Comparison of ENCODE assay signal across 8 mouse cellular contexts in genomic region chr8:125759022-125759421, GRCm38 (mm10). TPM values are rescaled to one million over a fixed set of nuclear protein-coding genes. Genes with fewer than 3 reads are reported as not detected.
DNase-seq lines count a peak whose midpoint lies in the region; ATAC-seq and TF ChIP-seq lines count a peak whose summit lies in the region.

No protein-coding gene starts in this region.

- H3K36me3 ChIP-seq in midbrain, postnatal 0 days (ENCODE audit: insufficient read depth, low read length) = peaks cover 8% of the 10 kb centered on the region; the same call in 1 of the 2 replicates
- H3K36me3 ChIP-seq in midbrain, embryonic 13.5 days = peaks cover 18% of the 10 kb centered on the region
- peaks cover 4% of the 10 kb centered on the region; the same call in 1 of the 2 replicates for H3K36me3 ChIP-seq in forebrain, embryonic 15.5 days

- DNase-seq in gastrocnemius, postnatal 14 days = peak; percentile 18
- DNase-seq in gastrocnemius, postnatal 4 days (ENCODE audit: low spot score in 2 of 2) = no peak
- no peak for DNase-seq in midbrain, postnatal 0 days (ENCODE audit: low spot score)
- no peak for DNase-seq in urinary bladder, postnatal 36 days (ENCODE audit: low spot score in 2 of 2)

- H3K4me2 ChIP-seq in midbrain, postnatal 0 days (ENCODE audit: low read depth, low read length, poor library complexity, severe bottlenecking) = no peak overlapping the region
- no peak overlapping the region for H3K4me2 ChIP-seq in midbrain, embryonic 13.5 days (replicated peaks)
- H3K4me2 ChIP-seq in forebrain, embryonic 15.5 days (replicated peaks) = no peak overlapping the region

- H3K9ac ChIP-seq in midbrain, postnatal 0 days (replicated peaks; ENCODE audit: low read length, poor library complexity, severe bottlenecking) = no peak overlapping the region
- no peak overlapping the region for H3K9ac ChIP-seq in midbrain, embryonic 13.5 days (replicated peaks)
- no peak overlapping the region for H3K9ac ChIP-seq in forebrain, embryonic 15.5 days (replicated peaks)

- H3K27ac ChIP-seq in midbrain, postnatal 0 days (ENCODE audit: low read depth, low read length) = no peak overlapping the region
- no peak overlapping the region for H3K27ac ChIP-seq in midbrain, embryonic 13.5 days
- H3K27ac ChIP-seq in embryonic fibroblast, embryonic 13.5 days (ENCODE audit: insufficient read depth, low read length) = no peak overlapping the region
- no peak overlapping the region for H3K27ac ChIP-seq in forebrain, embryonic 15.5 days (replicated peaks)

- no peak for TF ChIP-seq POLR2A in embryonic fibroblast, embryonic 13.5 days (IDR thresholded peaks at IDR 0.05; ENCODE audit: low read depth, low read length)

- H3K27me3 ChIP-seq in midbrain, postnatal 0 days (ENCODE audit: insufficient read depth, low read length) = no peaks in the 10 kb centered on the region
- no peaks in the 10 kb centered on the region for H3K27me3 ChIP-seq in midbrain, embryonic 13.5 days
- no peaks in the 10 kb centered on the region for H3K27me3 ChIP-seq in forebrain, embryonic 15.5 days

- peak; percentile 54 for TF ChIP-seq CTCF in midbrain, postnatal 0 days (IDR thresholded peaks at IDR 0.05)
- TF ChIP-seq CTCF in embryonic fibroblast, embryonic 13.5 days (IDR thresholded peaks at IDR 0.05; ENCODE audit: borderline replicate concordance, insufficient read depth, low read length) = peak; percentile 36; the same call in 1 of the 2 replicates

- 53% methylated on average over 10 of the region's 10 CpGs for WGBS in midbrain, postnatal 0 days
- WGBS in midbrain, embryonic 13.5 days = 46% methylated on average over 10 of the region's 10 CpGs
- 56% methylated on average over 10 of the region's 10 CpGs for WGBS in forebrain, embryonic 15.5 days

- H3K4me1 ChIP-seq in midbrain, postnatal 0 days (ENCODE audit: insufficient read depth, low read length) = no peaks in the 10 kb centered on the region
- peaks cover 7% of the 10 kb centered on the region; the same call in 1 of the 2 replicates for H3K4me1 ChIP-seq in midbrain, embryonic 13.5 days (replicated peaks)
- no peaks in the 10 kb centered on the region for H3K4me1 ChIP-seq in embryonic fibroblast, embryonic 13.5 days (ENCODE audit: control insufficient read depth, insufficient read depth, low read length)
- peaks cover 21% of the 10 kb centered on the region for H3K4me1 ChIP-seq in forebrain, embryonic 15.5 days

- ATAC-seq in midbrain, postnatal 0 days (ENCODE audit: low FRiP score) = no peak
- ATAC-seq in midbrain, embryonic 13.5 days = no peak
- peak; percentile 72 for ATAC-seq in megakaryocyte-erythroid progenitor cell, adult 5-6 weeks (replicated peaks; ENCODE audit: low FRiP score, low TSS enrichment, poor library complexity, severe bottlenecking)
- ATAC-seq in forebrain, embryonic 15.5 days (replicated peaks) = no peak

- no peaks in the 10 kb centered on the region for H3K9me3 ChIP-seq in midbrain, postnatal 0 days (ENCODE audit: low read length)
- H3K9me3 ChIP-seq in midbrain, embryonic 13.5 days = no peaks in the 10 kb centered on the region
- no peaks in the 10 kb centered on the region for H3K9me3 ChIP-seq in forebrain, embryonic 15.5 days

- intact Hi-C loops in gastrocnemius, postnatal 14 days (cut with DNase I; ENCODE audit: low total_unique reads) = no loop called here

- no peak overlapping the region for H3K4me3 ChIP-seq in midbrain, postnatal 0 days (ENCODE audit: low read depth, low read length)
- H3K4me3 ChIP-seq in midbrain, embryonic 13.5 days (replicated peaks) = no peak overlapping the region
- H3K4me3 ChIP-seq in embryonic fibroblast, embryonic 13.5 days (ENCODE audit: insufficient read depth, low read length) = no peak overlapping the region
- H3K4me3 ChIP-seq in forebrain, embryonic 15.5 days = no peak overlapping the region

RNA-seq across cellular contexts. Expression of gene Ntpcr, which starts 29.3 kb away (rescaled TPM):
- 10 to 100 TPM; 11.9 to 14.3 TPM for total RNA-seq in gastrocnemius, postnatal 14 days (2021)
- total RNA-seq in gastrocnemius, postnatal 4 days (2021) = 10 to 100 TPM; 23.2 to 24.5 TPM
- total RNA-seq in midbrain, postnatal 0 days (2014; rRNA removed) = 23.5 and 24.1 TPM in 2 replicates
- polyA plus RNA-seq in midbrain, postnatal 0 days (2015; fragmentation: Nextera tagmentation; extraction: Ambion mirVana) = 32.2 and 35.2 TPM in 2 replicates
- polyA plus RNA-seq in midbrain, embryonic 13.5 days (2015; fragmentation: Nextera tagmentation; extraction: Ambion mirVana) = 21.9 and 24.2 TPM in 2 replicates
- 16.5 and 21.2 TPM in 2 replicates for polyA plus RNA-seq in embryonic fibroblast, embryonic 13.5 days (2011; ENCODE audit: insufficient read length, low read depth, missing spikeins)
- 28.5 and 30.9 TPM in 2 replicates for total RNA-seq in megakaryocyte-erythroid progenitor cell, adult 5-6 weeks (2014; fragmentation: Nextera tagmentation)
- total RNA-seq in megakaryocyte-erythroid progenitor cell, adult 5-6 weeks (2017) = 18.2 and 66.2 TPM in 2 replicates
- polyA plus RNA-seq in forebrain, embryonic 15.5 days (2015; fragmentation: Nextera tagmentation; extraction: Ambion mirVana) = 26.5 and 28.0 TPM in 2 replicates
